In the genomic region with DNA sequence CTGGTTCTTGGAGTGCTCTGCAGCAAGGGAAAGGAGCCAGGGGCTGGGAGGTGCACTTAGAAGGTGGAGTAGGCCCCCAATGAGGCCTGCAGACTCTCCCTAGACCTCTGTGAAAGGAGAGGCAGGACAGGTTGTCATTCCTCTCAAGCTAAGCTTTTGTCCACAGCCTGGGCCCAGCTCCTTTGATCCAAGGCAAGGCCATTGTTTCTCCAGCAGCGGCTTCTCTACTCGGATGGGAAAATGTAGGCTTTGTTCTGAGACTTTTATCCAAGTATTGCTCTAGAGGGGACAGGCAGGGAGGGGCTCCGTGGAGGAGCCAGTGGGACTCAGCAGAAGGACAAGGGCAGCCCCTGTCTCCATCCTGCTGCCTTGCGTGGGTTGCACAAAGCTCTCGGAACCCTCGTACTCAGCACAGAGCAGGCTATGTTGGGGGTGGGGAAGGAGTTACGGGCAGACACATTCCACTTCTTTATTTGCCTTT, we compare ENCODE assay signal across 9 mouse cellular contexts.
DNase-seq lines count a peak whose midpoint lies in the region; ATAC-seq lines count a peak whose summit lies in the region.
"Had no signal": no experiment of that assay in that cellular context is flagged by ENCODE, and none has a peak within 500 bp of the region (broad histone marks: within the 10 kb centered on the region; RNA-seq: fewer than 3 reads in every experiment).

No protein-coding gene starts in this region.

- peaks cover 19% of the 10 kb centered on the region for H3K4me1 ChIP-seq in kidney, embryonic 16.5 days (ENCODE audit: insufficient read depth, low read length)
- peaks cover 23% of the 10 kb centered on the region for H3K4me1 ChIP-seq in embryonic facial prominence, embryonic 12.5 days
- peaks cover 14% of the 10 kb centered on the region for H3K4me1 ChIP-seq in liver, embryonic 13.5 days (replicated peaks)

- no peaks in the 10 kb centered on the region for H3K9me3 ChIP-seq in kidney, embryonic 16.5 days (ENCODE audit: low read length)
- H3K9me3 ChIP-seq in embryonic facial prominence, embryonic 12.5 days = no peaks in the 10 kb centered on the region
- H3K9me3 ChIP-seq in liver, embryonic 13.5 days (replicated peaks) = no peaks in the 10 kb centered on the region

- ATAC-seq in kidney, embryonic 16.5 days (ENCODE audit: low FRiP score, low TSS enrichment) = 0 out of 2 replicates have a peak, but pooled peaks have one; percentile 7
- ATAC-seq in embryonic facial prominence, embryonic 12.5 days (ENCODE audit: insufficient number of reproducible peaks, insufficient read depth, low FRiP score, low TSS enrichment) = 0 out of 2 replicates have a peak, but pooled peaks have one; percentile 54
- 0 out of 2 replicates have a peak, but pooled peaks have one; percentile 34 for ATAC-seq in liver, embryonic 13.5 days (ENCODE audit: low read depth)
- ATAC-seq in cerebellum, adult (ENCODE audit: insufficient number of reproducible peaks, low FRiP score, low TSS enrichment) = no peak

- H3K9ac ChIP-seq in kidney, embryonic 16.5 days (replicated peaks; ENCODE audit: low read length) = 0 out of 2 replicates have a peak overlapping the region, but pooled peaks have one; percentile 25
- H3K9ac ChIP-seq in embryonic facial prominence, embryonic 12.5 days = no peak overlapping the region
- no peak overlapping the region for H3K9ac ChIP-seq in liver, embryonic 13.5 days

- H3K27ac ChIP-seq in kidney, embryonic 16.5 days (ENCODE audit: low read length) = no peak overlapping the region
- H3K27ac ChIP-seq in embryonic facial prominence, embryonic 12.5 days = no peak overlapping the region; the same call in 1 of the 2 replicates
- no peak overlapping the region for H3K27ac ChIP-seq in liver, embryonic 13.5 days

- WGBS in kidney, embryonic 16.5 days = 41% methylated on average over 7 of the region's 7 CpGs
- WGBS in embryonic facial prominence, embryonic 12.5 days = 26% methylated on average over 7 of the region's 7 CpGs
- 49% methylated on average over 7 of the region's 7 CpGs for WGBS in liver, embryonic 13.5 days (ENCODE audit: insufficient replicate concordance)

- DNase-seq in kidney, adult 9 months = no peak
- DNase-seq in ES-CJ7 (ENCODE audit: low read depth, low spot score) = peak; percentile 28
- DNase-seq in liver, embryonic 13.5 days = no peak
- no peak for DNase-seq in lung, postnatal 14 days
- DNase-seq in natural killer cell, adult 2 months (ENCODE audit: low spot score in 2 of 2) = no peak
- DNase-seq: cerebellum, adult 9-11 months had no signal

- H3K27me3 ChIP-seq in kidney, embryonic 16.5 days (ENCODE audit: insufficient read depth, low read length) = no peaks in the 10 kb centered on the region
- no peaks in the 10 kb centered on the region for H3K27me3 ChIP-seq in embryonic facial prominence, embryonic 12.5 days
- H3K27me3 ChIP-seq in liver, embryonic 13.5 days = no peaks in the 10 kb centered on the region

- no peak overlapping the region for H3K4me3 ChIP-seq in kidney, embryonic 16.5 days (ENCODE audit: low read length)
- no peak overlapping the region for H3K4me3 ChIP-seq in embryonic facial prominence, embryonic 12.5 days
- no peak overlapping the region for H3K4me3 ChIP-seq in liver, embryonic 13.5 days (replicated peaks)

- H3K36me3 ChIP-seq in kidney, embryonic 16.5 days (ENCODE audit: insufficient read depth, low read length) = no peaks in the 10 kb centered on the region
- H3K36me3 ChIP-seq in embryonic facial prominence, embryonic 12.5 days = no peaks in the 10 kb centered on the region
- H3K36me3 ChIP-seq in liver, embryonic 13.5 days = no peaks in the 10 kb centered on the region

- no peak overlapping the region for H3K4me2 ChIP-seq in kidney, embryonic 16.5 days (replicated peaks; ENCODE audit: low read depth, low read length)
- no peak overlapping the region for H3K4me2 ChIP-seq in embryonic facial prominence, embryonic 12.5 days (replicated peaks)
- H3K4me2 ChIP-seq in liver, embryonic 13.5 days = no peak overlapping the region
